Mouse (Mus musculus): ENCODE data around the gene Dnajc15.
A peak's percentile ranks its signal among the peaks of the same experiment; 100 is the strongest.
"Not testable (repeated sequence)": the region's sequence is repeated elsewhere in the genome, so short reads cannot be mapped to it uniquely, and the experiment has no call there.

Gene Dnajc15

GRCm38 (mm10) chr14:77874304-77875241 lies at the start of gene Dnajc15:
Dnajc15 (minus strand) TSS chr14:77875125.
- peak; percentile 93 for DNase-seq (ENCODE audit: low read depth, low spot score)

GRCm38 (mm10) chr14:77923076-77923865 lies 48.3 kb upstream of the Dnajc15 start:
- no peak for DNase-seq (ENCODE audit: low read depth, low spot score)

- no peak for DNase-seq (ENCODE audit: low read depth, low spot score)
Measured at GRCm38 (mm10) chr14:77921641-77922040, 46.7 kb upstream of the Dnajc15 start.

GRCm38 (mm10) chr14:77915776-77916175 lies 40.9 kb upstream of the Dnajc15 start:
- DNase-seq (ENCODE audit: low read depth, low spot score), result no peak

- no peak for DNase-seq (ENCODE audit: low read depth, low spot score)
Measured at GRCm38 (mm10) chr14:77906586-77906985, 31.7 kb upstream of the Dnajc15 start.

- DNase-seq (ENCODE audit: low read depth, low spot score), result peak; percentile 49
Measured at GRCm38 (mm10) chr14:77905466-77905865, 30.5 kb upstream of the Dnajc15 start.

- peak; percentile 7 for DNase-seq (ENCODE audit: low read depth, low spot score)
Measured at GRCm38 (mm10) chr14:77904171-77904762, 29.3 kb upstream of the Dnajc15 start, which contains the start of gene Epsti1. Epsti1 (plus strand) TSS chr14:77904239.

GRCm38 (mm10) chr14:77902541-77902940 lies 27.6 kb upstream of the Dnajc15 start:
- DNase-seq (ENCODE audit: low read depth, low spot score), result no peak

- no peak for DNase-seq (ENCODE audit: low read depth, low spot score)
Measured at GRCm38 (mm10) chr14:77895951-77896350, 21.0 kb upstream of the Dnajc15 start.

GRCm38 (mm10) chr14:77889911-77890310 lies 15.0 kb upstream of the Dnajc15 start:
- DNase-seq (ENCODE audit: low read depth, low spot score), result no peak

- DNase-seq (ENCODE audit: low read depth, low spot score), result no peak
Measured at GRCm38 (mm10) chr14:77886941-77887340, 12.0 kb upstream of the Dnajc15 start.

GRCm38 (mm10) chr14:77886376-77886775 lies 11.5 kb upstream of the Dnajc15 start:
- no peak for DNase-seq (ENCODE audit: low read depth, low spot score)

GRCm38 (mm10) chr14:77882669-77883068 lies 7.7 kb upstream of the Dnajc15 start:
- peak; percentile 42 for DNase-seq (ENCODE audit: low read depth, low spot score)

GRCm38 (mm10) chr14:77881998-77882397 lies 7.1 kb upstream of the Dnajc15 start:
- DNase-seq (ENCODE audit: low read depth, low spot score), result no peak

GRCm38 (mm10) chr14:77877876-77878275 lies 3.0 kb upstream of the Dnajc15 start:
- DNase-seq (ENCODE audit: low read depth, low spot score), result not testable (repeated sequence)

- peak; percentile 10 for DNase-seq (ENCODE audit: low read depth, low spot score)
Measured at GRCm38 (mm10) chr14:77876199-77876598, 1.3 kb upstream of the Dnajc15 start.

- no peak for DNase-seq (ENCODE audit: low read depth, low spot score)
Measured at GRCm38 (mm10) chr14:77871380-77871975, 3.4 kb downstream of the Dnajc15 start.

GRCm38 (mm10) chr14:77870926-77871325 lies 4.0 kb downstream of the Dnajc15 start:
- no peak for DNase-seq (ENCODE audit: low read depth, low spot score)

- no peak for DNase-seq (ENCODE audit: low read depth, low spot score)
Measured at GRCm38 (mm10) chr14:77867601-77868000, 7.3 kb downstream of the Dnajc15 start.

- DNase-seq (ENCODE audit: low read depth, low spot score), result no peak
Measured at GRCm38 (mm10) chr14:77864510-77864909, 10.4 kb downstream of the Dnajc15 start.

GRCm38 (mm10) chr14:77864051-77864450 lies 10.9 kb downstream of the Dnajc15 start:
- peak; percentile 53 for DNase-seq (ENCODE audit: low read depth, low spot score)
